Mouse (Mus musculus) heart, adult 18-20 months (tissue): ENCODE measurements around the gene Drd5. TPM values are rescaled to one million over a fixed set of nuclear protein-coding genes. Genes with fewer than 3 reads are reported as not detected.
A peak's percentile ranks its signal among the peaks of the same experiment; 100 is the strongest.

ENCODE experiments used
- DNase-seq, 2 experiments: peaks; one replicate each; pipeline ENCODE4 v3.0.0; 2021 to 2022; ENCODE audit warnings: mixed read lengths in 1 of 2
- total RNA-seq, 2 experiments: library from RNA; stranded (reverse); gene quantifications; 2 replicates each; pipeline ENCODE4 v1.2.3; 2021

Drd5 gene
- total RNA-seq, 2 experiments from 2014 or later, result not detected

DNA sequence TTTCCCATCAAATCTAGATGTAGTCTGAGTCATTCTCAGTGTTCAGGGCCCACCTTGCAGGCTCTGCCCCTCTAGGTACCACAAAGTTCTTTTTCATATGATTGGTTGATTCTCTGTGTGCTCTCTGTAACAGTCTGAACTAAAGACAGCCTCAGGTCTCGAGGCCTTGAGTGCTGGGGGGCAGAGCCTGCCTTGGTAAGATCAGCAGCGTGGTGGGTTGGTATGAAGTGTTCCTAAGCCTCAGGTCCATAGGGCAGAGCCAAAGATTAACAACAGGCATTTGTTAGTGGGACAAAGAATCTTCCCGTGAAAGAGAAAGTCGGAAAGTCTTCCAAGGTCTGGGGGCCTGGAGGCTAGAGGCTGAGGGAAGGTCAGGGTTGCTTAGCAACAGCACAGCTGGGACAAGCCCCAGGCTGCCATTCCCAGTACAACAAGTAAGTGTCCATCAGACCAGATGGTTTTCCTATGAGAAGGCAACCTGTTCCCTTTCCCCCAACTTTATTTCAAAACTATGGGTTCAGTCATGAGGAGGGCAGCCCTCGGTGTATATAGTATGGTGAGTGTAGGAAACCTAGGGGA lies 31.3 kb downstream of the Drd5 start:
- DNase-seq, result no peak

DNA sequence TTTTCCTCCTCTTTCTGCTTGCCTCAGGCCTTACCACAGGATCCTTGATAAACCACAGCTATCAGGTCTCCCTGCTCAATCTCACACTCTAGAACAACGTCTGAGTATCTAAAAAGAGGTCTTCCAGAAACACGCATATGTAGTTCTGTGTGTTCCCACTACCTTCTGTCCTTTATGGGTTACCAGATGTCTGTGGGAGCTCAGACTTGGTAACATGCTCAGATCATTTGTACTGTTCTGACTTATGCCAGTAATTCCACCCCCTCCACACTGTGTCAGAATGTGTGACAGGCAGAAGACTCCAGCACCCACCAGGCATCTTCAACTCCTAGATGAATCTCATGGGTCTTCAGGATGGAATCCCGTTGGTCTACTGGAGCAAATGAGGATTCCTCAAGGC lies 37.8 kb downstream of the Drd5 start:
- DNase-seq, result no peak

DNA sequence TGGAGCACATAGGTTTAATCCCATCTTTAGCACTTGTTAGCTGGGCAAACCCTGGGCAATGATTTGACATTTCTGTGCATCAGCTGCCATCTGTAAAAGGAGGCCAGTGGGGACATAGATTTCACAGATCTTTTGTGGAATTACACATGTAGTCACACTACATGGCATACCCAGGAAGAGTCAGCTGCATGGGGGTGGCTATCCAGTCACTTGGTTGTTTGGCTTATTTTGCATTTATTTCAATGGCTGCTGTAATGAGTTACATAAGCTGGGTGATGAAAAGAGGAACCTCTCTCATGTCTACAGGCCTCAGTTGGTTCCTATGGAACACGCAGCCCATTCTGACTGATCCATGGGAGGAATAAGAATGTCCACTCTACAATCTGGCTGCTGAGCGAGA lies 40.5 kb downstream of the Drd5 start:
- DNase-seq, result no peak

DNA sequence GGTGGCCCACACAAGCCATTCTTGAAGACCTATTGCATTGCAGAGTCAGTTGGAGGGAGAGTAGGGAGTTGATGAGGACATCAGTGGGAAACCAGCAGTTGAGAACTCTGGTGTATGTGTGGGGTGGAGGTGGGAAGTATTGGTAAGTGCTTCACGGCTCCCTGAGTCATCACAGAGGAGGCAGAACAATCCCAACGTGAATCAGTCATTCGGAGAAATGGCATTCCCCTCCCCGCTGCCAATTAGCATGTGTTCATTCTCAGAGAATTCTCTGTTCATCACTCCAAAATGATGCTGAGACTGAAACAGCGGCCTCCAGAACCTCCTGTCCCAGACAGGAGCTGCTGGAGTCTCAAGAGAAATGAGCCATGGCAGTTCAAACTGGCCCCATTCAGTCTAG lies 45.2 kb downstream of the Drd5 start:
- DNase-seq, result no peak

DNA sequence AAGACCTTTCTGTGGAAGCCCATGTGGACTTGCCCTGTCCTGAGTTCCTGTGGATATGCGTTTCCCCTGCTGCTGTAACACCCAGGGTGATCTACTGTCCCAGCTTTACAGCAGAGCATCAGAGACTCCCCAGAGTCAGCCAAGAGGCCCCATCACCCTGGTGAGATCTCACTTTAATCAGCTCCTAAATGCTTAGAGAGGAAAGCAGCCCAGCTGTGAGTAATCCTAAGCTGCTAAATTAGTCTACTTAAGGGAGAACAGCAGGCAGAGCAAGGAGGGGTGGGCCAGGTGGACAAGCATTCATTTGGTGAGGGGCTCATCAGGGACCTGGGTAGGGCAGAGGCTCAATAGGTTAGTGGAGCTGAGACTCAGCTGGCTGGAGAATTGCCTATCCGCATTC lies 46.4 kb downstream of the Drd5 start:
- DNase-seq, result no peak

DNA sequence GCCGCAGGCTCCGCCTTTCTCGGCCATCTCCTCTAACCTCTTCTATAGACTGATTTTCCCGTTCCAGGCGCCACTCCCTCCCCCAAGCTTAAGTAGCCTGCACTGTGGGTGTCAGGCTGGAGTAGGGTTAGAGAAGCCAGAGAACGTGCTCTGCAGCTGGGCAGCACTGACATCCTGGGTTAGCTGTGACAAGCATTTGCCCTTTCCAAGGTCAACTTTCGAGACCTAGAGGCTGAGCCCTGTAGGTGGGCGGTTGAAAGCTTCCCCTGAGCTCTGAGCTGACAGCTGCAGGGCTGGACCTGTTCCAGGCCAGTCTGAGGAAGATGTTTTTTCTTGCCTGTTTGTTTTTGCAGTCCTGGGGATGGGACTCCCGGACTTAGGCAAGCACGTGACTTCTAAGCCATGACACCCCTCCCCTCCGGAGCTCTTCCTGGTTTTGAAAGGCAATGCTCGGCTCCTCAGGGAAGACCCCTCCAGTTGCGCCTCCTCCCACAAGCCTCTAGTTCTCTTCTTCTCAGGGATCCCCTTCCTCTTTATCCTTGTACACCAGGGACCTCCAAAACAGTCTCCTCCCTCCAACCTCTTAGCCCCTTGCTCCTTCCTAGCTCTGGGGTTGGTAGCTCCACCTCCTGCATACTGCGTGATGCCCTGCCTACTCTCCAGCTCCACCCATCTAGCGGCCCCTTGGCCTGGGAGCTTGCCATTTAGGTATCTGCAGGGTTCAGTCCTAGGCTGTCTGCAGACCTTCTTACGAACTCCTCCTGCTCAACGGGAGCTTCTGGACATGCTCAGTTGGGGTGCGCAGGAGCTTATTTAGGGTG lies 47.7 kb downstream of the Drd5 start:
- DNase-seq, result peak; percentile 53

DNA sequence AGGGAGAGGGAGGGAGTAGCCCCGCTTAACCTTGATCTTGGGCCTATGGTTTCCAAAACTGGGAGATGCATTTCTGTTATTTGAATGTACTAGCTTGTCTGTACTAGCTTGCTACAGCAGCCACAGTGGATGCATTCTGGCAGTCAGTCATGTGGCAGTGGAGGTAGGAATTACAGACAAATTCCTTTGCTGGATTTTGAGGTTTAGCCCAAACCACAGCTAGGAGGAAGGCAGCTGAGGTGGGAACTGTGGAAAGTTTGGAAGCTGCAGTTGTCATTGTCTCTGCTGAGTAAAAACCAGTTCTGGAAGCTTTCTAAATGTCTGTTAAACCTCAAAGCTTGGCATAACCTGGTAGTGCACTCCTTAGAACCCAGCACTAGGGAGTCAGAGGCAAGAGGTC lies 52.1 kb downstream of the Drd5 start:
- DNase-seq, result no peak

Other genes starting within 250 kb of the Drd5 start
- gene Nsg1, start 159.5 kb upstream of the Drd5 start, total RNA-seq, result 1 to 10 TPM; 5.7 to 8.3 TPM
- gene Zbtb49, start 98.9 kb upstream of the Drd5 start, total RNA-seq, result 1 to 10 TPM; 3.5 to 4.0 TPM
- gene Lyar, start 98.9 kb upstream of the Drd5 start, total RNA-seq, result 10 to 100 TPM; 15.5 to 17.4 TPM
- 10 to 100 TPM; 12.9 to 13.4 TPM for gene Tmem128, start 59.2 kb upstream of the Drd5 start, total RNA-seq
- gene Otop1, start 43.4 kb upstream of the Drd5 start, total RNA-seq, result 1 to 10 TPM in 1 of 2 experiments, under 1 TPM in 1; 0.32 to 5.2 TPM
- 1 to 10 TPM; 1.6 to 2.0 TPM for gene Slc2a9, start 183.8 kb downstream of the Drd5 start, total RNA-seq
- 100 to 1,000 TPM; 122 to 133 TPM for gene Wdr1, start 243.9 kb downstream of the Drd5 start, total RNA-seq